Mouse (Mus musculus) stomach, postnatal 0 days (tissue): ENCODE measurements around the gene Prrxl1.

Experiments
- CTCF ChIP-seq: IDR thresholded peaks from 2 replicates; pipeline ENCODE4 v1.5.1; 2016; ENCODE audit warnings: antibody characterized with exemption, low read depth, mild to moderate bottlenecking, moderate library complexity
- EP300 ChIP-seq: optimal IDR thresholded peaks from 2 replicates; pipeline ENCODE3; 2016; ENCODE audit warnings: antibody characterized with exemption

GRCm38 (mm10) chr14:32683982-32684734 is 85.0 kb downstream of the Prrxl1 start:
- TF ChIP-seq CTCF (no peak), EP300 (no peak)
